Mouse (Mus musculus) mammary gland, adult 2 months (tissue): Measurements from ENCODE around the gene Pibf1. TPM values are rescaled to one million over a fixed set of nuclear protein-coding genes. Genes with fewer than 3 reads are reported as not detected.

ENCODE experiments used
- polyA plus RNA-seq: library from polyadenylated mRNA; depleted of rRNA; stranded (reverse); fragments of >200 nt; gene quantifications from 2 replicates; pipeline ENCODE4 v1.2.3, GENCODE M21; 2012; ENCODE audit warnings: low replicate concordance; rRNA removed

The Pibf1 gene
- polyA plus RNA-seq, result 1.2 and 2.2 TPM in 2 replicates

GRCm38 (mm10) chr14:99099267-99099966 is at the start of gene Pibf1, which contains the start of gene Dis3:
Pibf1 (plus strand) TSS chr14:99099424.
Dis3 (minus strand) TSS chr14:99099770.

GRCm38 (mm10) chr14:99298385-99299021 is 199.3 kb downstream of the Pibf1 start, which contains the start of gene Klf5:
Klf5 (plus strand) TSS chr14:99298691.

Other genes starting within 250 kb of the Pibf1 start
- gene Rpl36a-ps1, start 105.1 kb upstream of the Pibf1 start, polyA plus RNA-seq, result not detected in 2 replicates
- gene Mzt1, start 53.3 kb upstream of the Pibf1 start, polyA plus RNA-seq, result 4.9 and 16.8 TPM in 2 replicates
- gene Bora, start 53.2 kb upstream of the Pibf1 start, polyA plus RNA-seq, result 1.4 and 1.5 TPM in 2 replicates
- gene Dis3, start 346 bp downstream of the Pibf1 start, polyA plus RNA-seq, result 4.9 and 5.8 TPM in 2 replicates
- gene Klf5, start 199.3 kb downstream of the Pibf1 start, polyA plus RNA-seq, result 7.4 and 8.5 TPM in 2 replicates